Mouse (Mus musculus): Measurements from ENCODE around the gene Sec22a. TPM values are rescaled to one million over a fixed set of nuclear protein-coding genes. Genes with fewer than 3 reads are reported as not detected.

Sec22a gene
- total and polyA plus RNA-seq, 3 experiments: 10.5 to 98.3 (median 11.4) TPM

GRCm38 (mm10) chr16:35319335-35319734, 44.4 kb downstream of the Sec22a start:
- Histone ChIP-seq H3K9ac (ENCODE audit: control insufficient read depth, low read depth, low read length, poor library complexity, severe bottlenecking) (peak overlapping the region; percentile 47), H3K4me3 (ENCODE audit: control insufficient read depth in 1 of 2, insufficient read depth in 1 of 2, low read depth in 2 of 2, low read length in 2 of 2) (peak overlapping the region in 1 of 2 experiments; percentile 14; a peak in 2 of 4 replicates), H3K9me3 (replicated peaks; ENCODE audit: insufficient read depth, low read length) (no peaks in the 10 kb centered on the region), H3K36me3 (ENCODE audit: control insufficient read depth in 1 of 2, insufficient read depth in 2 of 2, low read length in 2 of 2) (peaks cover 0 to 14% of the 10 kb centered on the region in 2 experiments; a peak in 2 of 4 replicates), H3K27me3 (ENCODE audit: control insufficient read depth in 1 of 2, insufficient read depth in 2 of 2, low read length in 2 of 2) (no peaks in the 10 kb centered on the region), H3K4me1 (ENCODE audit: control insufficient read depth in 1 of 2, insufficient read depth in 2 of 2, low read length in 2 of 2) (peaks cover 6% of the 10 kb centered on the region in 2 experiments), H3K27ac (ENCODE audit: control insufficient read depth, low read depth, low read length) (peak overlapping the region; percentile 71), H3K79me2 (ENCODE audit: control insufficient read depth, insufficient read depth, low read length, poor library complexity) (no peaks in the 10 kb centered on the region)
- peak; percentile 89 for DNase-seq (ENCODE audit: low read depth, low spot score)
- no peak for TF ChIP-seq CHD1 (IDR thresholded peaks at IDR 0.05; ENCODE audit: low read depth, low read length)
- no peak for TF ChIP-seq E2F4 (IDR thresholded peaks at IDR 0.05; ENCODE audit: borderline replicate concordance, low read depth, low read length)
- peak; percentile 28; the same call in 1 of the 2 replicates for TF ChIP-seq GATA1 (IDR thresholded peaks at IDR 0.05; ENCODE audit: low read depth, low read length)
- TF ChIP-seq RAD21 (IDR thresholded peaks at IDR 0.05; ENCODE audit: low read depth, low read length): peak; percentile 86
- no peak for TF ChIP-seq POLR2AphosphoS5 (IDR thresholded peaks at IDR 0.05; ENCODE audit: borderline replicate concordance, low read depth, low read length)
- TF ChIP-seq ELF1 (IDR thresholded peaks at IDR 0.05; ENCODE audit: low read depth, low read length): no peak
- no peak for TF ChIP-seq MYB (IDR thresholded peaks at IDR 0.05; ENCODE audit: low read depth, low read length)
- TF ChIP-seq TBP (IDR thresholded peaks at IDR 0.05; ENCODE audit: low read depth, low read length): peak; percentile 87
- no peak for TF ChIP-seq UBTF (IDR thresholded peaks at IDR 0.05; ENCODE audit: borderline replicate concordance, insufficient read depth, low read depth, low read length)
- no peak for TF ChIP-seq USF1 (IDR thresholded peaks at IDR 0.05; ENCODE audit: low read depth, low read length)
- TF ChIP-seq MXI1 (IDR thresholded peaks at IDR 0.05; ENCODE audit: low read depth, low read length): peak; percentile 63
- no peak for TF ChIP-seq GABPA (IDR thresholded peaks at IDR 0.05; ENCODE audit: low read depth, low read length)
- TF ChIP-seq NRF1 (IDR thresholded peaks at IDR 0.05; ENCODE audit: insufficient read depth, low read depth, low read length, poor library complexity, severe bottlenecking): no peak
- no peak for TF ChIP-seq ZKSCAN1 (IDR thresholded peaks at IDR 0.05; ENCODE audit: low read depth, low read length)
- TF ChIP-seq TCF12 (IDR thresholded peaks at IDR 0.05; ENCODE audit: low read depth, low read length): 0 out of 2 replicates have a peak, but pooled peaks have one; percentile 26
- peak in 1 of 2 experiments; percentile 72; a peak in 2 of 4 replicates for TF ChIP-seq POLR2A (IDR thresholded peaks at IDR 0.05; ENCODE audit: control insufficient read depth in 1 of 2, insufficient read depth in 1 of 2, low read depth in 1 of 2, low read length in 2 of 2, poor library complexity in 1 of 2)
- no peak for TF ChIP-seq ZMIZ1 (IDR thresholded peaks at IDR 0.05; ENCODE audit: low read depth, low read length)
- no peak for TF ChIP-seq ZNF384 (IDR thresholded peaks at IDR 0.05; ENCODE audit: low read depth, low read length)
- TF ChIP-seq POLR2AphosphoS2 (IDR thresholded peaks at IDR 0.05; ENCODE audit: low read length): no peak
- no peak for TF ChIP-seq USF2 (IDR thresholded peaks at IDR 0.05; ENCODE audit: borderline replicate concordance in 1 of 2, insufficient read depth in 1 of 2, low read depth in 1 of 2, low read length in 2 of 2)
- TF ChIP-seq JUND (IDR thresholded peaks at IDR 0.05; ENCODE audit: low read depth, low read length): no peak
- peak; percentile 82 for TF ChIP-seq SIN3A (IDR thresholded peaks at IDR 0.05; ENCODE audit: low read length)
- 0 out of 2 replicates have a peak, but pooled peaks have one; percentile 20 for TF ChIP-seq HCFC1 (IDR thresholded peaks at IDR 0.05; ENCODE audit: low read depth, low read length)
- no peak for TF ChIP-seq MAFK (IDR thresholded peaks at IDR 0.05; ENCODE audit: borderline replicate concordance, low read depth, low read length)
- TF ChIP-seq ZC3H11A (IDR thresholded peaks at IDR 0.05; ENCODE audit: low read depth, low read length): peak; percentile 56
- peak in 2 of 3 experiments; percentile 50 to 85; a peak in 4 of 6 replicates for TF ChIP-seq CTCF (IDR thresholded peaks at IDR 0.05 in 2 of 3, conservative IDR thresholded peaks at IDR 0.05 in 1 of 3; ENCODE audit: control insufficient read depth in 1 of 3, insufficient read depth in 1 of 3, low read depth in 2 of 3, low read length in 3 of 3, poor library complexity in 1 of 3, severe bottlenecking in 1 of 3)
- TF ChIP-seq RCOR1 (IDR thresholded peaks at IDR 0.05; ENCODE audit: low read depth, low read length): peak; percentile 34; the same call in 1 of the 2 replicates
- peak; percentile 21; the same call in 1 of the 2 replicates for TF ChIP-seq MAX (IDR thresholded peaks at IDR 0.05; ENCODE audit: low read length)
- peak; percentile 57; the same call in 1 of the 2 replicates for TF ChIP-seq BHLHE40 (IDR thresholded peaks at IDR 0.05; ENCODE audit: borderline replicate concordance, low read depth, low read length)
- TF ChIP-seq MEF2A (IDR thresholded peaks at IDR 0.05; ENCODE audit: extremely low read depth, insufficient replicate concordance, low read depth, low read length, poor library complexity, severe bottlenecking): no peak
- TF ChIP-seq EP300 (IDR thresholded peaks at IDR 0.05; ENCODE audit: low read depth in 1 of 2, low read length in 2 of 2): peak in 1 of 2 experiments; percentile 43; a peak in 2 of 4 replicates
- peak; percentile 49 for TF ChIP-seq ETS1 (IDR thresholded peaks at IDR 0.05; ENCODE audit: low read depth, low read length)
- peak; percentile 52 for TF ChIP-seq NELFE (IDR thresholded peaks at IDR 0.05; ENCODE audit: low read depth, low read length)
- TF ChIP-seq KAT2A (conservative IDR thresholded peaks at IDR 0.05; ENCODE audit: low read depth, low read length): no peak
- TF ChIP-seq CHD2 (IDR thresholded peaks at IDR 0.05; ENCODE audit: low read length): no peak
- TF ChIP-seq MAZ (IDR thresholded peaks at IDR 0.05; ENCODE audit: low read depth, low read length): 0 out of 2 replicates have a peak, but pooled peaks have one; percentile 23
- no peak for TF ChIP-seq TAL1 (IDR thresholded peaks at IDR 0.05; ENCODE audit: low read length)

All from MEL (cell line).